Comparison of ENCODE assay signal across 11 mouse cellular contexts in the genomic region with DNA sequence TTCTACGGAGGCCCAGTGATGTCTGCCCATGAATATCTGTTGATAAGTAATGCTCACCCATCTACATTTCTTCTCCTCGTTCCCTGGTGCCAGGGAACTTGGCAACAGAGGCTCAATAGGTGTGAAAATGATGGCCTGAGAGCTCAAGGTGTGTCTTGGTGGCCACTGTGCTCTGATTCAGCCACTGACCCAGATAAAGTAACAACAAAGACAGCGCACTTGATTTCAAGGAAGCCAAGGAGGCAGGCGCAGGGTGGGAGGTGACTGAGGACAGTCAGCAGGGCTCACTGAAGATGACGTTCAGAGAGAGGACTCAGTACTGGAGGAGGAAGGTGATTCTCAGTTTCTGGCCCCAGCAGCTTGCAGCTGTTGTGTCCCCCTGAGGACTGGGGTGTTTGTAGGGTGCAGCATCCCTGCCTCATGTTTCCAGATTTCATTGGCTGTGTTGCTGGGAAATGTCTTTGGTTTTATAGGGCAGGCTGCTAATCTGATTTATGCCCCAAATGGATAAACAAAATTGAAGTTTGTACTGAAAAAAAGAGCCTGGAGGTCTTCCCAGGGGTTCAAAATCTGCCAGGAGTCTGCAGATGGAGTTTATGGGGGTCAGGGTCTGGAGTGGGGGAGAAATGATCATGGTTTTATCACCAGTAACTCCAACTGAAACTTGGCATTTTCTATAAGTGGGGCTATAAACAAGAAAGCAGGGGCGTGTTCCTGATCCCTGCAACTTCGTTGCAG. TPM values are rescaled to one million over a fixed set of nuclear protein-coding genes. Genes with fewer than 3 reads are reported as not detected.
DNase-seq lines count a peak whose midpoint lies in the region; ATAC-seq lines count a peak whose summit lies in the region.
"Had no signal": no experiment of that assay in that cellular context is flagged by ENCODE, and none has a peak within 500 bp of the region (broad histone marks: within the 10 kb centered on the region; RNA-seq: fewer than 3 reads in every experiment).

No protein-coding gene starts in this region.

- H3K9me3 ChIP-seq in stomach, embryonic 15.5 days: no peaks in the 10 kb centered on the region

- DNase-seq in cerebellum, postnatal 25 days: peak; percentile 31 to 41
- no peak for DNase-seq in cerebellum, adult 11 months
- DNase-seq in ovary, postnatal 14 days (ENCODE audit: low spot score): peak; percentile 34
- no peak for DNase-seq in ovary, postnatal 10 days (ENCODE audit: low spot score)
- peak; percentile 71 for DNase-seq in kidney, postnatal 14 days
- DNase-seq in layer of hippocampus, postnatal 36 days: no peak
- no peak for DNase-seq in embryo, embryonic 9.5 days (ENCODE audit: extremely low spot score)

- ATAC-seq in stomach, embryonic 15.5 days (ENCODE audit: insufficient read depth, low FRiP score, low read depth): no peak
- ATAC-seq: Patski had no signal

- no peak overlapping the region for H3K4me2 ChIP-seq in stomach, embryonic 15.5 days
- H3K4me2 ChIP-seq: heart, embryonic 11.5 days had no signal

- peaks cover 14% of the 10 kb centered on the region for H3K4me1 ChIP-seq in stomach, embryonic 15.5 days

- H3K27ac ChIP-seq in stomach, embryonic 15.5 days: 0 out of 2 replicates have a peak overlapping the region, but pooled peaks have one; percentile 37

- H3K4me3 ChIP-seq in stomach, embryonic 15.5 days (replicated peaks): no peak overlapping the region

- 45% methylated on average over 7 of the region's 7 CpGs for WGBS in stomach, embryonic 15.5 days

- H3K27me3 ChIP-seq in stomach, embryonic 15.5 days (replicated peaks): peaks cover 11% of the 10 kb centered on the region; the same call in 1 of the 2 replicates

- H3K36me3 ChIP-seq in stomach, embryonic 15.5 days: no peaks in the 10 kb centered on the region

- no peak overlapping the region for H3K9ac ChIP-seq in stomach, embryonic 15.5 days

RNA-seq across cellular contexts. Expression of gene Syt13, which starts 2.7 kb away (rescaled TPM):
- 10.4 and 11.4 TPM in 2 replicates for polyA plus RNA-seq in stomach, embryonic 15.5 days (2015; fragmentation: Nextera tagmentation; extraction: Ambion mirVana)
- 100 to 1,000 TPM; 159 to 162 TPM for total RNA-seq in layer of hippocampus, postnatal 36 days (2021)
- total RNA-seq: megakaryocyte-erythroid progenitor cell, adult 5-6 weeks had no signal

Comparison
In these comparisons a context has a peak if more than half of its experiments do, and no peak if none do; other contexts are left out.
1. DNase-seq: peak in cerebellum, postnatal 25 days (2 of 2), ovary, postnatal 14 days (single experiment) and kidney, postnatal 14 days (single experiment); none in cerebellum, adult 11 months (single experiment), ovary, postnatal 10 days (single experiment), layer of hippocampus, postnatal 36 days (0 of 2) and embryo, embryonic 9.5 days (single experiment).